Mouse (Mus musculus): ENCODE results near the gene Rpl12. TPM values are rescaled to one million over a fixed set of nuclear protein-coding genes. Genes with fewer than 3 reads are reported as not detected.
"Not testable (repeated sequence)": the region's sequence is repeated elsewhere in the genome, so short reads cannot be mapped to it uniquely, and the experiment has no call there.

The Rpl12 gene
- polyA plus RNA-seq, 1 experiment from 2014 or later: 185 TPM

- Histone ChIP-seq H3K4me2 (replicated peaks) (no peak overlapping the region), H3K4me3 (replicated peaks) (no peak overlapping the region), H3K4me1 (replicated peaks) (no peaks in the 10 kb centered on the region), H3K9ac (no peak overlapping the region), H3K27me3 (replicated peaks) (no peaks in the 10 kb centered on the region), H3K36me3 (no peaks in the 10 kb centered on the region), H3K9me3 (no peaks in the 10 kb centered on the region), H3K27ac (no peak overlapping the region)
- 64% methylated on average over 13 of the region's 13 CpGs for WGBS
- no peak for ATAC-seq
These were observed 28.9 kb downstream of the Rpl12 start for GRCm38 (mm10) chr2:32990167-32990832.

- Histone ChIP-seq H3K4me3 (replicated peaks) (no peak overlapping the region), H3K4me2 (replicated peaks) (no peak overlapping the region), H3K27ac (no peak overlapping the region), H3K4me1 (replicated peaks) (no peaks in the 10 kb centered on the region), H3K36me3 (no peaks in the 10 kb centered on the region), H3K9me3 (no peaks in the 10 kb centered on the region), H3K27me3 (replicated peaks) (no peaks in the 10 kb centered on the region), H3K9ac (no peak overlapping the region)
- ATAC-seq: no peak
- 79% methylated on average over 6 of the region's 6 CpGs for WGBS
These were observed 30.8 kb downstream of the Rpl12 start for GRCm38 (mm10) chr2:32992130-32992529.

DNA sequence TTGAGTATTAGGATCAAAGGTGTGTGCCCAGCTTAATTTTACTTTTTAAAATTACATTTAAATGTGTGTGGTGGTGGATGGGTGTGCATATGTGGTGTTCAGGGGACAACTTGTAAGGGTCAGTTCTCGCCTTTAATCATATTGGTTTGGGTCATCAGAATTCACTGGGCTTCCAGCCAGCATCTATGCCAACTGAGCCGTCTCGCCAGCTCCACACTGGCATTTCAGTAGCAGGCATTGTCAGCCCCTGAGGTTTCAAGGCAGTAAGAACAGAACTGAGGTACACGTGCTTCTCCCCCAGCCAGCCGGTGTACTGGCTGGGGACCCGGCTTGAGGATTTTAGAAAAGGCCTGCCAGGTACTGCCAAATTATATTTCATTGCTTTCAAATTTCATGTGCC, 35.7 kb downstream of the Rpl12 start:
- 84% methylated on average over 6 of the region's 6 CpGs for WGBS
- Histone ChIP-seq H3K9ac (no peak overlapping the region), H3K4me1 (replicated peaks) (no peaks in the 10 kb centered on the region), H3K36me3 (no peaks in the 10 kb centered on the region), H3K4me3 (replicated peaks) (no peak overlapping the region), H3K4me2 (replicated peaks) (no peak overlapping the region), H3K27me3 (replicated peaks) (no peaks in the 10 kb centered on the region), H3K9me3 (no peaks in the 10 kb centered on the region), H3K27ac (no peak overlapping the region)
- ATAC-seq: no peak

DNA sequence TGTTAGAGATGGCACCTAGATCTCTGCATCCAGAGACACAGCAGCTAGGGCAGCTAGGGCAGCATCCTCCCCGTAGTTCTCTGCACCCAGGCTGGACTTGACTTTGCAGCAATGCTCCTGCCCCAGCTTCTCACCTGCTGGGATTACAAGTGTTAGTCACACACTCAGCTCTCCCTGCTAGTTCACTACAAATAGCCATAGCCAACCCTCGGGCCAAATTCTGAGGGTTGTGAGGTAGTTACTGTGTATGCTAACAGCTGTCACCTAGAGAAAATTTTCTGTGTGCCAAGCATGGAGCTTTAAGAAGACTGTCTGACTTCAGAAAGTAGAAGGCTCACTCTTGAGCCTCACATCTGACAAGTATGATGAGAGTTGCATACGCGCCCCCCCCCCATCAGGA, 36.4 kb downstream of the Rpl12 start:
- WGBS: 86% methylated on average over 4 of the region's 4 CpGs
- no peak overlapping the region for H3K4me3 ChIP-seq (replicated peaks)
- no peaks in the 10 kb centered on the region for H3K4me1 ChIP-seq (replicated peaks)
- H3K9ac ChIP-seq: no peak overlapping the region
- ATAC-seq: no peak
- no peak overlapping the region for H3K4me2 ChIP-seq (replicated peaks)
- no peak overlapping the region for H3K27ac ChIP-seq
- H3K27me3 ChIP-seq (replicated peaks): no peaks in the 10 kb centered on the region
- no peaks in the 10 kb centered on the region for H3K9me3 ChIP-seq
- no peaks in the 10 kb centered on the region for H3K36me3 ChIP-seq

DNA sequence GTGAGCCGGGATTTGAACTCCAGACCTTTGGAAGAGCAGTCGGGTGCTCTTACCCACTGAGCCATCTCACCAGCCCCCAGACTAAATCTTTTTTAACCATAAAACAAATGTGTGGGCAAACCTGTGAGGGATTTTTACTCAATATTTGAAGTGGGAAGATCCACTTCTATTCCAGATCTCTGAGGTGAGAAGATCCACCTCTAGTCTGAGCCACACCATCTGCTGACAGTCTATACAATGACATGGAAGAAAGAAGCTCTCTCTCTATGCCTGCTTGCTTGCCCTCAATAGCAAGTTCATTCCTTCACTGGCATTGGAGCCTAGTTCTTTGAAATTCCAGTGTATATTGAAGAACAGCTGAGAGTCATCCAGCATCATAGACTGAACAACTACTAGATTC, 38.4 kb downstream of the Rpl12 start:
- H3K9ac ChIP-seq: no peak overlapping the region
- H3K4me1 ChIP-seq (replicated peaks): no peaks in the 10 kb centered on the region
- H3K4me3 ChIP-seq (replicated peaks): no peak overlapping the region
- H3K9me3 ChIP-seq: no peaks in the 10 kb centered on the region
- H3K27me3 ChIP-seq (replicated peaks): no peaks in the 10 kb centered on the region
- ATAC-seq: no peak
- H3K36me3 ChIP-seq: no peaks in the 10 kb centered on the region
- no peak overlapping the region for H3K4me2 ChIP-seq (replicated peaks)
- 76% methylated on average over 2 of the region's 2 CpGs for WGBS
- no peak overlapping the region for H3K27ac ChIP-seq

DNA sequence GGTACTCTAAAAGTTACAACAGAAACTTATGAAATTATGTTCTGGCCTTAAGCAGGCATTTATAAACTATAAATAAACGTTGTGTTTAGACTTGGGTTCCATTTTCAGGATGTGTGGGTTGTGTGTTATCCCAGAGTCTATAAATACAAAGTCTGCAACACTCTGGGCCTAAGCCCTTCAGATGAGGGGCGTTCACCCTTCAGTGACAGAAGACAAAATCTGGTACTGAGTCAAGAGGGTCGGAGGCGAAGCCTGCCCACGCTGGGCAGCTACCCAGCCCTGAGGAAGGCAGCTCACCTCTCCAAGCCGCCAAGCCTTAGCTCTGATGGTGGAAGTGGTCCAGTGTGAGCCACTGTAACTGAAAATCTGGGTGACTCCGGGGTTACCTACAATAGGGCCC, 40.8 kb downstream of the Rpl12 start:
- ATAC-seq: no peak
- no peaks in the 10 kb centered on the region for H3K4me1 ChIP-seq (replicated peaks)
- H3K27me3 ChIP-seq (replicated peaks): no peaks in the 10 kb centered on the region
- H3K36me3 ChIP-seq: 0 out of 2 replicates have a peak, but pooled peaks cover 5% of the 10 kb centered on the region
- no peak overlapping the region for H3K4me2 ChIP-seq (replicated peaks)
- no peak overlapping the region for H3K9ac ChIP-seq
- WGBS: 91% methylated on average over 7 of the region's 7 CpGs
- H3K27ac ChIP-seq: no peak overlapping the region
- no peaks in the 10 kb centered on the region for H3K9me3 ChIP-seq
- no peak overlapping the region for H3K4me3 ChIP-seq (replicated peaks)

DNA sequence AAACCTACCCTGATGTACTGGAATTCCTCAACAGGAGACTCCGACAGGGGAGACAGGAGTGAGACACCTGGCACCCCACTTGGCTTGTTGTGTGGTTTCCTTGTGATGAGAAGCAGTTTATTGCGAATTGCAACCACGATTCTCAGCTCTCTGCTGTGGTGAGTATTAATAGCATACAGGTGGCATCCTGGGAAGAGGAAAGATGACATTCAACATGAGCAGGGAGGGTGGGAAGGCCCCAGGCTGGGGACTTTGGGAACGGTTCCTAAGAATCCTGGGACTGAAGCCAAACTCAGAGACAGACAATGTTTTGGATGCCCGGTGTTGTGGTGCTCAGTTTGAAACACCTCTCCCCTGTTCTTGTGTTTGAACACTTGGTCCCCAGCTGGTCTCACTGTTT, 43.7 kb downstream of the Rpl12 start:
- Histone ChIP-seq H3K9me3 (no peaks in the 10 kb centered on the region), H3K4me2 (replicated peaks) (no peak overlapping the region), H3K27me3 (replicated peaks) (no peaks in the 10 kb centered on the region), H3K4me3 (replicated peaks) (no peak overlapping the region), H3K36me3 (0 out of 2 replicates have a peak, but pooled peaks cover 5% of the 10 kb centered on the region), H3K9ac (no peak overlapping the region), H3K4me1 (replicated peaks) (no peaks in the 10 kb centered on the region), H3K27ac (no peak overlapping the region)
- ATAC-seq: no peak
- 74% methylated on average over 5 of the region's 5 CpGs for WGBS

- 87% methylated on average over 4 of the region's 4 CpGs for WGBS
- not testable (repeated sequence) for ATAC-seq
These were observed 47.7 kb downstream of the Rpl12 start for GRCm38 (mm10) chr2:33009055-33009454.

DNA sequence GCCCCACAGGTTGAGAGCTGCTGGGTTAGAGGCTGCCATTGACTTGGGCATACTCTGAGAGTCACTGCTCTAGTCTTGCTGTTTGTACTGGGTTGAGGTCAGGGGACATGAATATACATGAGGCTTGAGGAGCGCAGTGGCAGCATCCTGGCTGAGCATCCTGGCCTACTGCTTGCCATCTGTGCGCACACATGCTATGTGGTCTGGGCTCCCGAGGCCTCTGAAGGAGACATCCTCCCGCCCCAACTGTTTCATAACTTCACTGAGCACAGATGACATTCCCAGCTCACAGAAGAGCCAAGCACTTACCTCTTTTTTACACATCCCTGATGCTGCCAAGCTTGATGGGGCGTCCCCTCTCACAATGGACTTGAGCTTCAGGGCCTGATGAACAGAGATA, 53.5 kb downstream of the Rpl12 start:
- no peak overlapping the region for H3K4me3 ChIP-seq (replicated peaks)
- no peak overlapping the region for H3K9ac ChIP-seq
- H3K4me2 ChIP-seq (replicated peaks): no peak overlapping the region
- H3K9me3 ChIP-seq: no peaks in the 10 kb centered on the region
- no peaks in the 10 kb centered on the region for H3K27me3 ChIP-seq (replicated peaks)
- WGBS: 88% methylated on average over 5 of the region's 5 CpGs
- H3K4me1 ChIP-seq (replicated peaks): no peaks in the 10 kb centered on the region
- no peak overlapping the region for H3K27ac ChIP-seq
- ATAC-seq: no peak
- no peaks in the 10 kb centered on the region for H3K36me3 ChIP-seq

More at GRCm38 (mm10) chr2:33009055-33009454, 47.7 kb downstream of the Rpl12 start:
- not testable (repeated sequence) for H3K27ac ChIP-seq; H3K4me2 ChIP-seq (replicated peaks); H3K9me3 ChIP-seq; H3K4me1 ChIP-seq (replicated peaks); H3K27me3 ChIP-seq (replicated peaks); H3K4me3 ChIP-seq (replicated peaks); H3K9ac ChIP-seq; H3K36me3 ChIP-seq

Other genes with a start within 250 kb of the Rpl12 start
- 95.7 and 99.6 TPM in 2 replicates for gene Cdk9, start 248.5 kb upstream of the Rpl12 start, polyA plus RNA-seq (2015; fragmentation: Nextera tagmentation; extraction: Ambion mirVana)
- gene Sh2d3c, start 240.5 kb upstream of the Rpl12 start, polyA plus RNA-seq (2015; fragmentation: Nextera tagmentation; extraction: Ambion mirVana): 27.8 and 28.6 TPM in 2 replicates
- gene 6330409D20Rik, start 220.5 kb upstream of the Rpl12 start, polyA plus RNA-seq (2015; fragmentation: Nextera tagmentation; extraction: Ambion mirVana): 0.13 and 0.34 TPM in 2 replicates
- 61.4 and 64.2 TPM in 2 replicates for gene Tor2a, start 204.3 kb upstream of the Rpl12 start, polyA plus RNA-seq (2015; fragmentation: Nextera tagmentation; extraction: Ambion mirVana)
- 0.18 and 0.29 TPM in 2 replicates for gene Ttc16, start 185.9 kb upstream of the Rpl12 start, polyA plus RNA-seq (2015; fragmentation: Nextera tagmentation; extraction: Ambion mirVana)
- 5.5 and 6.4 TPM in 2 replicates for gene Ptrh1, start 185.8 kb upstream of the Rpl12 start, polyA plus RNA-seq (2015; fragmentation: Nextera tagmentation; extraction: Ambion mirVana)
- gene Cfap157, start 177.1 kb upstream of the Rpl12 start, polyA plus RNA-seq (2015; fragmentation: Nextera tagmentation; extraction: Ambion mirVana): 0.26 and 0.61 TPM in 2 replicates
- 21.2 and 22.1 TPM in 2 replicates for gene Stxbp1, start 114.3 kb upstream of the Rpl12 start, polyA plus RNA-seq (2015; fragmentation: Nextera tagmentation; extraction: Ambion mirVana)
- gene Fam129b, start 85.4 kb upstream of the Rpl12 start, polyA plus RNA-seq (2015; fragmentation: Nextera tagmentation; extraction: Ambion mirVana): 40.4 and 42.2 TPM in 2 replicates
- gene Lrsam1, start 55 bp downstream of the Rpl12 start, polyA plus RNA-seq (2015; fragmentation: Nextera tagmentation; extraction: Ambion mirVana): 7.2 and 7.7 TPM in 2 replicates
- gene Slc2a8, start 20.5 kb downstream of the Rpl12 start, polyA plus RNA-seq (2015; fragmentation: Nextera tagmentation; extraction: Ambion mirVana): 16.8 and 19.3 TPM in 2 replicates
- 10.3 and 11.7 TPM in 2 replicates for gene Garnl3, start 170.1 kb downstream of the Rpl12 start, polyA plus RNA-seq (2015; fragmentation: Nextera tagmentation; extraction: Ambion mirVana)